12 mouse cellular contexts compared by ENCODE assay signal in genomic region chr11:59940645-59941044, GRCm38 (mm10).
"Had no signal": no experiment of that assay in that cellular context is flagged by ENCODE, and none has a peak within 500 bp of the region (broad histone marks: within the 10 kb centered on the region; RNA-seq: fewer than 3 reads in every experiment).

No protein-coding gene starts in this region.

- H3K27me3 ChIP-seq: neural tube, embryonic 13.5 days had no signal

- H3K27ac ChIP-seq: left cerebral cortex, adult 2 months; limb, embryonic 10.5 days; midbrain, embryonic 12.5 days; neural tube, embryonic 13.5 days had no signal

- H3K9me3 ChIP-seq: limb, embryonic 10.5 days; midbrain, embryonic 12.5 days; neural tube, embryonic 13.5 days had no signal

- H3K9ac ChIP-seq: lung, embryonic 14.5 days; midbrain, embryonic 12.5 days; neural tube, embryonic 13.5 days had no signal

- H3K4me1 ChIP-seq: limb, embryonic 10.5 days; midbrain, embryonic 12.5 days; neural tube, embryonic 13.5 days had no signal

- H3K4me3 ChIP-seq: left cerebral cortex, adult 2 months; limb, embryonic 10.5 days; midbrain, embryonic 12.5 days; neural tube, embryonic 13.5 days had no signal

- H3K36me3 ChIP-seq: limb, embryonic 10.5 days; midbrain, embryonic 12.5 days; neural tube, embryonic 13.5 days had no signal

- DNase-seq: kidney, adult 8-10 months; lung, postnatal 4 days; retina, postnatal 1 day; right cerebral cortex, postnatal 14 days; thymus, postnatal 36 days had no signal

- ATAC-seq: inflammation-experienced regulatory T-cells, adult 6 months; midbrain, embryonic 16.5 days had no signal

- H3K4me2 ChIP-seq: lung, embryonic 14.5 days; midbrain, embryonic 12.5 days; neural tube, embryonic 13.5 days had no signal
